Mouse (Mus musculus): ENCODE measurements around the gene Pld5. TPM values are rescaled to one million over a fixed set of nuclear protein-coding genes. Genes with fewer than 3 reads are reported as not detected.

Pld5 gene
- polyA plus RNA-seq (2012; rRNA removed), result 2.2 and 3.1 TPM in 2 replicates

DNA sequence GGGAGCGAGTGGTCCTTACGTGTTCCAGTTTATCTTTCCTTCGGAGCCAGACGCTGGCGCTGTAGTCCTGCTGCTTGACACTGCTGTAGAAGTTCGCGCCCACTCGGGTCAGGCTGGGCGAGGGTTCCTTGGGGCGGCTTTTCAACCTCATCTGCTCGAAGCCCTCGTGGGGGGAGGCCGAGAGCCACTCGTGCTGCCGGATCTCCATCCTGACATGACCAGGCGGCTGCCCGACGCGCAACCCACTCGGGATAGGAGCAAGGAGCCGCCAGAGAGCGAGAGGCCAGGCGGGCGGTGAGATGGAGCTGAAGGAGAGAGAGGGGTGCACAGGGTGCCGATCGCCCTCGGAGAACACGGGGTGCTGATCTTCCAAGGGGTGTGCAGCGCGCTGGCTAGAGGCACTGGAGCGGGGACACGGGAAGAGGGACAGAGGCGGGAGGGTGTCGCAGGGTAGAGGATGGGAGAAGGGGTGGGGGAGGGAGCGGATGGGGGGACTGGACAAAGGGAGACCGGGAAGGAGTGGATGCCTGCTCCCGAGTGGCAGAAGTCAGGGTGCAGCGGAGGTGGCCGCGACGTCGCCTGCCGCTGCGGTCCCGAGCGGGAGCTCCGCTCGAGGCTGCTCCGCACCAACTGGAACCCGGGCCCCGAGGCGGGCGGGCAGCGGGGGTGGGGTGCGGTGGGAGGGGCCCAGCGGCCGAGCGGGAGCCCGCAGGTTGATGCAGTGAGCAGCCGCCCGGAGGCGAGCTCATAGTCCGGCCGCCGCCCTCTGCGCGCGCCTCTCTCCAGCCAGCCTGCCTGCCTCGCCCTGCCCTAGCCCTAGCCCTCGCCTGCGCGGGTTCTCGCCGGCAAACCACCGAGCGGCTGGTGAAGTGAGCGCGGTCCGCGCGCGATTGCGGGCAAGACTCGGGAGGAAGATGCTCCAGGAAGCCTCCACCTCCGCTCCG is at the start of gene Pld5:
Gene Pld5 (minus strand): TSS at position 646 of the 944 bp plus-strand sequence.

DNA sequence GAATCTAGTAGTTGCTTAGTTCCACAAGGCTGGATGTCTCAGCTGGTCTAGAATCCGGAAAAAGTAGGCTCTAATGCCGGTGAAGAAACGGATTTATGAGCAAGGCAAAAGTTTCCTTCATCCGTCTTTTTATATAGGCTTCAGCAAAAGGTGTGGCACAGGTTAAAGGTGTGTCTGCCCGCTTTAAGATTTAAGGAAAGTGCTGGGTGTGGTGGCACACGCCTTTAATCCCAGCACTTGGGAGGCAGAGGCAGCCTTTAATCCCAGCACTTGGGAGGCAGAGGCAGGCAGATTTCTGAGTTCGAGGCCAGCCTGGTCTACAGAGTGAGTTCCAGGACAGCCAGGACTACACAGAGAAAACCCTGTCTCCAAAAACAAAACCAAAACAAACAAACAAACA is 296.1 kb downstream of the Pld5 start, which contains the start of gene Rbm8a2:
Gene Rbm8a2 (minus strand): TSS at position 101 of the 400 bp plus-strand sequence.

DNA sequence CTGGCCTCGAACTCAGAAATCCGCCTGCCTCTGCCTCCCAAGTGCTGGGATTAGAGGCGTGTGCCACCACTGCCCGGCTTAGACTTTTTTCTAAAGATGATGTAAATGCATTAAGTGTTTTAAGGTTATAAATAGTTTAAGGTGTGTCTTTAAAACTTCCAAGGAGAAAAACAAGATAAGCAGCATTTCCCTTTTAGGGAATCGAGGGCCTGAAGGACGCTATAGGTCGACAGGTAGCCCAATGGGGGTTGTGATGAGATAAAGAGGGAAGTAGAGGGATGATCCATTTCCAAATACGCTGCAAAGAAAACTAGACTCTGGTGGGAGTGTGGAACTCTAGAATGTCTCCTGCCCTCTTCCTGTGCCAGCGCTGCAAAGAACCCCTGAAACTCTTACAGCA is 355.1 kb downstream of the Pld5 start, which contains the start of gene Gm38100:
Gene Gm38100 (plus strand): TSS at position 301 of the 400 bp plus-strand sequence.

Data from central nervous system, embryonic 14 days (tissue).